Mouse (Mus musculus) gastrocnemius, postnatal 25 days (tissue): Measurements from ENCODE around the gene Tead1. TPM values are rescaled to one million over a fixed set of nuclear protein-coding genes. Genes with fewer than 3 reads are reported as not detected.

Source experiments
- DNase-seq: peaks from one replicate; pipeline ENCODE4 v3.0.0; 2022
- total RNA-seq, 2 experiments: library from RNA; stranded (reverse); gene quantifications; 1 replicate in 1 of 2; 2 replicates in 1 of 2; pipeline ENCODE4 v1.2.3; 2021

Gene Tead1
- total RNA-seq, 2 experiments from 2014 or later: 159 to 210 TPM

GRCm38 (mm10) chr7:112859887-112860286, 180.8 kb downstream of the Tead1 start:
- DNase-seq: no peak

- no peak for DNase-seq
Measured at GRCm38 (mm10) chr7:112862086-112862485, 183.0 kb downstream of the Tead1 start.

- no peak for DNase-seq
Measured at GRCm38 (mm10) chr7:112864188-112864587, 185.1 kb downstream of the Tead1 start.

- peak; percentile 53 for DNase-seq
Measured at GRCm38 (mm10) chr7:112865739-112866138, 186.6 kb downstream of the Tead1 start.

- DNase-seq: no peak
Measured at GRCm38 (mm10) chr7:112868551-112869465, 189.7 kb downstream of the Tead1 start.

- no peak for DNase-seq
Measured at GRCm38 (mm10) chr7:112871752-112872151, 192.6 kb downstream of the Tead1 start.

GRCm38 (mm10) chr7:112872435-112873196, 193.5 kb downstream of the Tead1 start:
- peak; percentile 78 for DNase-seq

GRCm38 (mm10) chr7:112876128-112876527, 197.0 kb downstream of the Tead1 start:
- no peak for DNase-seq

GRCm38 (mm10) chr7:112883791-112884274, 204.7 kb downstream of the Tead1 start:
- DNase-seq: peak; percentile 78

- DNase-seq: peak; percentile 55
Measured at GRCm38 (mm10) chr7:112885546-112885945, 206.4 kb downstream of the Tead1 start.

- no peak for DNase-seq
Measured at GRCm38 (mm10) chr7:112891883-112892282, 212.8 kb downstream of the Tead1 start.

- DNase-seq: no peak
Measured at GRCm38 (mm10) chr7:112892595-112892994, 213.5 kb downstream of the Tead1 start.

- no peak for DNase-seq
Measured at GRCm38 (mm10) chr7:112896363-112896762, 217.2 kb downstream of the Tead1 start.

GRCm38 (mm10) chr7:112901710-112902109, 222.6 kb downstream of the Tead1 start:
- no peak for DNase-seq

- no peak for DNase-seq
Measured at GRCm38 (mm10) chr7:112906848-112907247, 227.7 kb downstream of the Tead1 start.

GRCm38 (mm10) chr7:112907468-112907867, 228.3 kb downstream of the Tead1 start:
- no peak for DNase-seq

GRCm38 (mm10) chr7:112909164-112909563, 230.0 kb downstream of the Tead1 start:
- no peak for DNase-seq

- no peak for DNase-seq
Measured at GRCm38 (mm10) chr7:112912969-112913368, 233.9 kb downstream of the Tead1 start.

- no peak for DNase-seq
Measured at GRCm38 (mm10) chr7:112915571-112915970, 236.5 kb downstream of the Tead1 start.

- no peak for DNase-seq
Measured at GRCm38 (mm10) chr7:112917613-112918278, 238.6 kb downstream of the Tead1 start.

- DNase-seq: peak; percentile 76
Measured at GRCm38 (mm10) chr7:112918279-112918991, 239.3 kb downstream of the Tead1 start.

GRCm38 (mm10) chr7:112919845-112920244, 240.7 kb downstream of the Tead1 start:
- no peak for DNase-seq
